Mouse (Mus musculus) adrenal gland, postnatal 10 days (tissue): ENCODE data around the gene Il34. TPM values are rescaled to one million over a fixed set of nuclear protein-coding genes. Genes with fewer than 3 reads are reported as not detected.

ENCODE experiments used
- DNase-seq: peaks from one replicate; pipeline ENCODE4 v3.0.0; 2021; ENCODE audit warnings: mixed read lengths
- total RNA-seq, 2 experiments: library from RNA; stranded (reverse); gene quantifications; 2 replicates each; pipeline ENCODE4 v1.2.3; 2021

The Il34 gene
- total RNA-seq, 2 experiments from 2014 or later, result 8.6 to 9.9 TPM

GRCm38 (mm10) chr8:110708429-110708828 is 97.3 kb downstream of the Il34 start:
- DNase-seq, result peak; percentile 53

GRCm38 (mm10) chr8:110706288-110706870 is 99.3 kb downstream of the Il34 start:
- DNase-seq, result no peak

GRCm38 (mm10) chr8:110705391-110706287 is 100.1 kb downstream of the Il34 start:
- DNase-seq, result no peak

GRCm38 (mm10) chr8:110704103-110704502 is 101.6 kb downstream of the Il34 start:
- DNase-seq, result no peak

- no peak for DNase-seq
Measured at GRCm38 (mm10) chr8:110703460-110704061, 102.2 kb downstream of the Il34 start.

GRCm38 (mm10) chr8:110702636-110703459 is 102.9 kb downstream of the Il34 start:
- DNase-seq, result no peak

- peak; percentile 45 for DNase-seq
Measured at GRCm38 (mm10) chr8:110700561-110700960, 105.2 kb downstream of the Il34 start.

GRCm38 (mm10) chr8:110699501-110699900 is 106.2 kb downstream of the Il34 start:
- no peak for DNase-seq

GRCm38 (mm10) chr8:110698098-110698497 is 107.6 kb downstream of the Il34 start:
- DNase-seq, result peak; percentile 26

GRCm38 (mm10) chr8:110697571-110697970 is 108.2 kb downstream of the Il34 start:
- no peak for DNase-seq

GRCm38 (mm10) chr8:110696051-110696450 is 109.7 kb downstream of the Il34 start:
- DNase-seq, result no peak

- no peak for DNase-seq
Measured at GRCm38 (mm10) chr8:110695431-110695830, 110.3 kb downstream of the Il34 start.

- DNase-seq, result no peak
Measured at GRCm38 (mm10) chr8:110694826-110695225, 110.9 kb downstream of the Il34 start.

- no peak for DNase-seq
Measured at GRCm38 (mm10) chr8:110694226-110694625, 111.5 kb downstream of the Il34 start.

Other genes with a start within 250 kb of the Il34 start
- 10 to 100 TPM; 20.7 to 28.0 TPM for gene Vac14, start 187.3 kb downstream of the Il34 start, total RNA-seq
- 10 to 100 TPM; 28.3 to 38.3 TPM for gene Mtss1l, start 84.4 kb downstream of the Il34 start, total RNA-seq
- gene Cog4, start 40.7 kb upstream of the Il34 start, total RNA-seq, result 10 to 100 TPM; 75.3 to 89.4 TPM
- 10 to 100 TPM; 61.0 to 74.0 TPM for gene Sf3b3, start 40.9 kb upstream of the Il34 start, total RNA-seq
- gene Fuk, start 96.6 kb upstream of the Il34 start, total RNA-seq, result 10 to 100 TPM in 1 of 2 experiments, 1 to 10 TPM in 1; 7.9 to 10.6 TPM
- 10 to 100 TPM; 23.6 to 26.6 TPM for gene St3gal2, start 114.0 kb upstream of the Il34 start, total RNA-seq
- gene Ddx19a, start 191.9 kb upstream of the Il34 start, total RNA-seq, result 10 to 100 TPM; 47.6 to 50.1 TPM
- 10 to 100 TPM; 12.6 to 13.0 TPM for gene Ddx19b, start 225.8 kb upstream of the Il34 start, total RNA-seq
- gene Aars, start 227.2 kb upstream of the Il34 start, total RNA-seq, result 10 to 100 TPM; 70.6 to 78.6 TPM